Mouse (Mus musculus) neural tube, embryonic 14.5 days (tissue): ENCODE results near the gene Kcnk10. TPM values are rescaled to one million over a fixed set of nuclear protein-coding genes. Genes with fewer than 3 reads are reported as not detected.

Source experiments
- ATAC-seq: fragments of 200-750 bp; cut with Nextera tagmentation; 2 replicates; pipeline ENCODE4 v1.8.0; 2017; ENCODE audit warnings: low read depth, mild to moderate bottlenecking, moderate TSS enrichment, moderate library complexity
- H3K27ac ChIP-seq: fragments of 300-500 bp; sonication (generic); 2 replicates; pipeline ENCODE4 v1.5.1; 2014; ENCODE audit warnings: low read depth, mild to moderate bottlenecking, control low read depth, low read length, moderate library complexity, mixed read lengths
- H3K27me3 ChIP-seq: fragments of 300-500 bp; sonication (generic); 2 replicates; pipeline ENCODE4 v1.6.1; 2014; ENCODE audit warnings: low read length; ENCODE audit not compliant: control insufficient read depth, insufficient read depth
- H3K36me3 ChIP-seq: fragments of 300-500 bp; sonication (generic); 2 replicates; pipeline ENCODE4 v1.6.1; 2014; ENCODE audit warnings: low read length, mixed read lengths; ENCODE audit not compliant: control insufficient read depth, insufficient read depth
- H3K4me1 ChIP-seq: fragments of 300-500 bp; sonication (generic); 2 replicates; pipeline ENCODE4 v1.6.1; 2014; ENCODE audit warnings: low read length; ENCODE audit not compliant: control insufficient read depth, insufficient read depth
- H3K4me2 ChIP-seq: fragments of 300-500 bp; sonication (generic); 2 replicates; pipeline ENCODE4 v1.6.1; 2014; ENCODE audit warnings: mild to moderate bottlenecking, low read depth, low read length, control low read depth
- H3K4me3 ChIP-seq: fragments of 300-500 bp; sonication (generic); 2 replicates; pipeline ENCODE4 v1.5.1; 2014; ENCODE audit warnings: low read depth, low read length, control low read depth, mixed read lengths
- H3K9ac ChIP-seq: fragments of 300-500 bp; sonication (generic); replicated peaks from 2 replicates; pipeline ENCODE4 v1.6.1; 2014; ENCODE audit warnings: low read depth, mild to moderate bottlenecking, control low read depth, low read length, mixed read lengths
- H3K9me3 ChIP-seq: fragments of 300-500 bp; sonication (generic); 2 replicates; pipeline ENCODE4 v1.6.1; 2016; ENCODE audit warnings: low read length; ENCODE audit not compliant: control insufficient read depth
- WGBS: fragments of 180-500 bp; shearing (Covaris S2); extraction: QIAGEN DNeasy Blood & Tissue Kit; methylation state at CpG from one replicate; pipeline ENCODE4 v1.1.7; 2014; 5-methylcytosine and 5-hydroxymethylcytosine counted together
- polyA plus RNA-seq: library from polyadenylated mRNA; unstranded; fragments of >200 nt; fragmentation: Nextera tagmentation; extraction: Ambion mirVana; gene quantifications from 2 replicates; pipeline ENCODE4 v1.2.1, GENCODE M21; 2014

The Kcnk10 gene
- polyA plus RNA-seq, 1 experiment from 2014 or later = 50.5 TPM

DNA sequence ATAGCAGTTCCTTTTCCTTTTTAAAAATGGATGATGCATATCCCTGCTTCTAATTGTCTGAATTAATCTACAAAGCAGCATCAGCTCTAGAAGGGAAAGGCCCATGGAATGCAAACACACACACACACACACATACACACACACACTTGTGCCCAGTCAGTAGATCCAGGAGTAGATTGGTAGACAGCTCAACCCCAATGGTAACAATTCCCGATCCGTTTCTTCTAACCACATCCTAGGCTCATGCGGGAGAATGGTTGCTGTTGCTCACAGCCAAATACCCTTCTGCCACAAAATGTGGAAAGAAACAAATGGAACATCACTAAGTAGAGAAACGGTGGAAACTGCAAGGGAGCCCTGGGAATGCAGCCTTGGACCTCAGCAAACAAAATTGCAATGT lies 119.2 kb downstream of the Kcnk10 start:
- WGBS = 91% methylated on average over 4 of the region's 4 CpGs
- Histone ChIP-seq H3K4me3 (no peak overlapping the region), H3K27me3 (no peaks in the 10 kb centered on the region), H3K4me1 (no peaks in the 10 kb centered on the region), H3K9ac (no peak overlapping the region), H3K4me2 (no peak overlapping the region), H3K9me3 (no peaks in the 10 kb centered on the region), H3K36me3 (no peaks in the 10 kb centered on the region), H3K27ac (no peak overlapping the region)
- ATAC-seq = no peak

DNA sequence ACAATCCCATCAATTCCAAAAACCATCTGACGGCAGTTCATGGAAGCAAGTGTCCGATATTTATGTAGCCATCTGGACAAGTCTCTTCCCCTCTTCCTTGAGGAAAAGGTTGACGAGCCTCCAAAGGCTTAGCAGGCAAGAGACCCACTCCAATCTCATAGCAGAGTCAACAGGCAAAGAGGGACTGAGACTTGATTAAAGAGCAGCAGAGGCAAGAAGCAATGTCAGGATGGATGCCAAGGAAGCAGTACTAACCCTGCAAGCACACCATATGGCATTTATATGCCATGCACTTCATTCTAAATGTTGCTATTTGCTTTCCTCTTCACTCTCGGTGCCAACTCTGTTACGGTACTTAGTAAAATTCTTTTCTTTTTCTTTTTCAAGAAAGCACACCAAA lies 119.6 kb downstream of the Kcnk10 start:
- no peak overlapping the region for H3K27ac ChIP-seq

DNA sequence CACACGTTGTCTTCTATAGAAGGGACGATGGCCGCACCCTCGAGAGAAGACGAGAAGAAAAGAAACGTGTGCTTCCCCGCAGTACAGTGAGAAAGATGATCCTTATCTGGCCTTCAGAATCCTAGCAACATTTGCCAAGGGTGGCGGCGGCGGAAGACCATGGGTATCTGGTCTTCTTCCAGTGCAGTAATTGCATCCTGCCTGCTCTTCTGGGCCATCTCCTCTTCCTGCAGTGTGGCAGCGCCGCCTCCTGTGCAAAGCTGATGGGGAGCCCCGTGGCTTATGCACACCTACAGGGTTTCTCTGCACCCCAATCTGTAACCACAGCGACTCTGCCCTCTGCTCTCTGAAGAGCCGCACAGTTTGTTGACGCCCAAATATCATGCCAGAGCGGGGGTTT lies 124.9 kb downstream of the Kcnk10 start:
- 88% methylated on average over 17 of the region's 17 CpGs for WGBS
- Histone ChIP-seq H3K9me3 (no peaks in the 10 kb centered on the region), H3K4me2 (no peak overlapping the region), H3K9ac (no peak overlapping the region), H3K36me3 (no peaks in the 10 kb centered on the region), H3K27ac (no peak overlapping the region), H3K4me3 (no peak overlapping the region), H3K4me1 (no peaks in the 10 kb centered on the region), H3K27me3 (no peaks in the 10 kb centered on the region)
- ATAC-seq = no peak

More for the DNA sequence above, 119.6 kb downstream of the Kcnk10 start:
- 77% methylated on average over 5 of the region's 5 CpGs for WGBS
- Histone ChIP-seq H3K9ac (no peak overlapping the region), H3K4me2 (no peak overlapping the region), H3K4me1 (no peaks in the 10 kb centered on the region), H3K36me3 (no peaks in the 10 kb centered on the region), H3K9me3 (no peaks in the 10 kb centered on the region), H3K4me3 (no peak overlapping the region), H3K27me3 (no peaks in the 10 kb centered on the region)
- no peak for ATAC-seq

DNA sequence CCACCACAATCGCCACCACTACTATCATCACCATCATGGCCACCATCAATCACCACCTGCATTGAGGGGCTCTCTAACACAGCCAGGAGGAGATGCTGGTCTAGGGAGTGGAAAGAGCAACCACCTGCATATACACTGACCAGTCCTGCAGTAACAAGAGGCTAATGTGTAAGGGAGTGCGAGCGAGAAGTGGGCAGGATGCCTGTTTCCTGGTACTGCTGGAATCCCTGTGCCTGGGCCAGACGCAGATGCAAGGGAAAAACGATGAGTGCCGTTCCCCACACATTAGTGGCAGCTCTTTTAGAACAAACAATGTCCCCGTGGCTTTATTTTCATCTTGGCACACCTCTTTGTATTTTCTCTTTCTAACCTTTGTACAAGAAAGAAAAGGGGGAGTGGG lies 125.5 kb downstream of the Kcnk10 start:
- ATAC-seq = no peak
- Histone ChIP-seq H3K4me2 (no peak overlapping the region), H3K9me3 (no peaks in the 10 kb centered on the region), H3K4me3 (no peak overlapping the region), H3K9ac (no peak overlapping the region), H3K27me3 (no peaks in the 10 kb centered on the region), H3K27ac (no peak overlapping the region), H3K36me3 (no peaks in the 10 kb centered on the region), H3K4me1 (no peaks in the 10 kb centered on the region)
- WGBS = 82% methylated on average over 7 of the region's 7 CpGs

DNA sequence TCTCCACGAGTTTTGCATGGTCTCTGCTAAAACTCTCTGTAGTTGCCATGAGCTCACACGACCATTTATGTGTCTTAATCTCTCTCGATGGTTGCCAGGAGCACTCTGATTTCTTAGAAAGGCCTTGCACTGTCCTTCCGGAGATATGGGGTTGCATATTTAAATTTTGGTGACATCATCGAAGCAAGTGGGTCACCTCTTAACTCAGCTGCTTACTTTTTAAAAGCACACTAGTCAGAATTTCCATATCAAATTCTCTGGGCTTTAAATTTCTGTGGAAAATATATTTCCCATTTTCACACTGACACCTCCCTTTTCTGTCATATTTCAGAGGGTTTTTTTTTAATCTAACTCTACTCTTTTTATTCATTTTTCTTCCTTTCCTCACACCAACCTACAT lies 132.5 kb downstream of the Kcnk10 start:
- H3K27ac ChIP-seq = no peak overlapping the region
- 79% methylated on average over 5 of the region's 5 CpGs for WGBS
- ATAC-seq = no peak
- no peak overlapping the region for H3K9ac ChIP-seq
- H3K4me1 ChIP-seq = no peaks in the 10 kb centered on the region
- H3K4me3 ChIP-seq = no peak overlapping the region
- H3K36me3 ChIP-seq = no peaks in the 10 kb centered on the region
- no peak overlapping the region for H3K4me2 ChIP-seq
- H3K27me3 ChIP-seq = no peaks in the 10 kb centered on the region
- H3K9me3 ChIP-seq = no peaks in the 10 kb centered on the region

DNA sequence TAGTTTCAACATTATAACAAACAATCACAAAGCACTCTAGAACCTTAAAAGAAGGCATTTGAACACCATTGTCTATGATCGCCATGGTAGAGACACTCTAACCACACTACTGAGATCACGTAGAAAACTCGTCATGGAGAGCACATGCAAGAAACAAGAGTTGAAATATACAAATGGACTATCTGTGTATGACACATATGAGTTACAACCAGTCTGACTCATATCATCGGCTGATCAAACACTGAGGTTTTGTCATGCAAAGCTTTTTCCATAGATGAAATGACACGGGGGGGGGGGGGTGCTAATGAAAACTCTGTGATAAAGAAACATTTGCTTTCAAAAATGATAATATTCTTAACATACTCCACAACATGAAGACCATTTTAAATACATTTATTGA lies 133.2 kb downstream of the Kcnk10 start:
- Histone ChIP-seq H3K27ac (no peak overlapping the region), H3K4me2 (no peak overlapping the region), H3K9me3 (no peaks in the 10 kb centered on the region), H3K36me3 (no peaks in the 10 kb centered on the region), H3K9ac (no peak overlapping the region), H3K4me1 (no peaks in the 10 kb centered on the region), H3K4me3 (no peak overlapping the region), H3K27me3 (no peaks in the 10 kb centered on the region)
- 92% methylated on average over 5 of the region's 5 CpGs for WGBS
- ATAC-seq = no peak

DNA sequence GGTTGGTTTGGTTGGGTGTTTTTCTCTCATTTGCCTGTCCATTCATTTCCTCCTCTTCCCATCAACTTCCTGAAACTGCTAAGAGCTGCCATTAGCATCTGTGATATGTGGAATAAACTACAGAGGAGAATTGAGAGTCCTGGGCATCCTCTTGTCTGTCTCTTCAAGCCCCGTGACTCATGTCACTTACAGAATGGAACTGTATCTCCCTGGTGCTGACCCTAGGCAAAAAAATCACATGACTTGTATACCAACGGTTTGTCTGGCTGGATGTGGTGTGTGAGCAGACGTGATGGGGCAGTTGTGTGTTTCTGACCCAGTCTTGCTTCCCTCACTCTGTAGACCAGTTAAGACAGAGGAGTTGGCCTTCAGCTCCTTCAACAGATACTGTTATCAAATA lies 134.4 kb downstream of the Kcnk10 start:
- H3K36me3 ChIP-seq = no peaks in the 10 kb centered on the region
- no peak overlapping the region for H3K27ac ChIP-seq
- no peak overlapping the region for H3K4me3 ChIP-seq
- ATAC-seq = no peak
- WGBS = 89% methylated on average over 3 of the region's 3 CpGs
- no peaks in the 10 kb centered on the region for H3K9me3 ChIP-seq
- H3K27me3 ChIP-seq = no peaks in the 10 kb centered on the region
- H3K4me2 ChIP-seq = no peak overlapping the region
- no peaks in the 10 kb centered on the region for H3K4me1 ChIP-seq
- no peak overlapping the region for H3K9ac ChIP-seq

DNA sequence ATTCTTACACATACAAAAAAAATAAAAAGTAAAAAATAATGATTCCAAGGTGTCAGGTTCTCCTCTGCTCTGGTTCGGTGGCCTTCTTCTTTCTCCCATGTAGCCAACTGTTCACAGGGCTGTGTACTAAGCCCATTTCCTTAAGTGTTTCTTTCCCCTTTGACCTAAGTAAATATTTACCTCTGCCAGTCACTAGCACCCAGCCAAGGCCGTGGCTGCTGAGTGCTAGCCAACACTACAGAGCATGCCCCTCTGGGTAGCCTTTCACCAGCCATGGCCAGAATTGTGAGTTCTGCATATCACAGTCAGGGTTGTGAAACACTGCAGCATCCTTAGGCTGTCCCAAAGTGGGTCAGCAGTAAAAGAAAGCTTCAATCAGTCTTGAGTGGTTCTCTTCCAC lies 140.0 kb downstream of the Kcnk10 start:
- ATAC-seq = no peak
- H3K9ac ChIP-seq = no peak overlapping the region
- H3K27ac ChIP-seq = no peak overlapping the region
- H3K9me3 ChIP-seq = no peaks in the 10 kb centered on the region
- H3K27me3 ChIP-seq = no peaks in the 10 kb centered on the region
- H3K36me3 ChIP-seq = 0 out of 2 replicates have a peak, but pooled peaks cover 3% of the 10 kb centered on the region
- no peak overlapping the region for H3K4me3 ChIP-seq
- H3K4me1 ChIP-seq = no peaks in the 10 kb centered on the region
- 68% methylated on average over 2 of the region's 2 CpGs for WGBS
- H3K4me2 ChIP-seq = no peak overlapping the region

DNA sequence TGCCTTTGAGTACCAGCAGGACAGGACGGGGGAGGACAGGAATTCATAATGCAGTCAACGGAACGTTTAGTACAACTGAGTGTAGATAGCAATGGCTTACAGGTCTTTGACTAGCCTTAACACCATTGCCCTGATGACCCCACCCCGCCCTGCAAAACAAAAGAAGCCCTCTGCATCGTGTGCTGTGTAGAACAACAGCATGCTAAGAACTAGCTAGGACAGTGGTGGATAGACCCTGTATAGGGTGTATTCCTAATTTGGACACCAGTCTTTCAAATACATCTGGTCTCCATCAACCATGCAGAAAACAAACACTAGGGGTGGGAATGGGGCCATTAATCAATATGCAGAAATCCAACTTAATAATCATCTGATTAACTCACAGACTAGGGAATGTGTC lies 147.4 kb downstream of the Kcnk10 start:
- no peaks in the 10 kb centered on the region for H3K9me3 ChIP-seq
- H3K9ac ChIP-seq = no peak overlapping the region
- H3K4me2 ChIP-seq = no peak overlapping the region
- H3K4me3 ChIP-seq = no peak overlapping the region
- ATAC-seq = peak; percentile 46; the same call in 1 of the 2 replicates
- peaks cover 11% of the 10 kb centered on the region; the same call in 1 of the 2 replicates for H3K4me1 ChIP-seq
- H3K27me3 ChIP-seq = no peaks in the 10 kb centered on the region
- 0 out of 2 replicates have a peak, but pooled peaks cover 3% of the 10 kb centered on the region for H3K36me3 ChIP-seq
- H3K27ac ChIP-seq = no peak overlapping the region
- 75% methylated on average over 5 of the region's 5 CpGs for WGBS

DNA sequence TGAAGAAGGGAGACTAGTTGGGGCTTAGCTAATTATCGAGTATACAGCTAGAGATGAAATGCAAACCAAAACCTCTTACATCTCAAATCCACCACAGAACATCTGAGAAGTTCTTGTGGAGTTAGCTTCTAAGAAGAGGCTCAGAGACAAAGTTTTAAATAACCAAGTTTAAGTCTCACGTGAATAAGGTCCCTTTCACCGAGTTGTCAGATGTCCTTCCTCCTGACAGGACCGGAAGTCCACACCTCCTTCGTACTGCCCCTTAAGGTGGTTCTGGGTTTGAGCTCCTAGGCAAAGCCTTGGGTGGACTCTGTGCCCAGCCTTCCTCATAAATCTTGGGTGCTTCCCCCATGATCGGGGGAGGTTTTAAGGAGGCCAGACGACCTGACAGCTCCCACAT lies 156.8 kb downstream of the Kcnk10 start:
- 87% methylated on average over 7 of the region's 7 CpGs for WGBS
- Histone ChIP-seq H3K9ac (no peak overlapping the region), H3K9me3 (no peaks in the 10 kb centered on the region), H3K4me3 (no peak overlapping the region), H3K4me1 (no peaks in the 10 kb centered on the region), H3K36me3 (no peaks in the 10 kb centered on the region), H3K27me3 (no peaks in the 10 kb centered on the region), H3K4me2 (no peak overlapping the region), H3K27ac (no peak overlapping the region)
- ATAC-seq = no peak
